Mouse (Mus musculus) retina, postnatal 7 days (tissue): Measurements from ENCODE around the gene Add2.

Experiments used
- DNase-seq: peaks from one replicate; pipeline ENCODE4 v3.0.0-alpha.2; 2012; ENCODE audit warnings: low read depth, low spot score

The Add2 gene

DNA sequence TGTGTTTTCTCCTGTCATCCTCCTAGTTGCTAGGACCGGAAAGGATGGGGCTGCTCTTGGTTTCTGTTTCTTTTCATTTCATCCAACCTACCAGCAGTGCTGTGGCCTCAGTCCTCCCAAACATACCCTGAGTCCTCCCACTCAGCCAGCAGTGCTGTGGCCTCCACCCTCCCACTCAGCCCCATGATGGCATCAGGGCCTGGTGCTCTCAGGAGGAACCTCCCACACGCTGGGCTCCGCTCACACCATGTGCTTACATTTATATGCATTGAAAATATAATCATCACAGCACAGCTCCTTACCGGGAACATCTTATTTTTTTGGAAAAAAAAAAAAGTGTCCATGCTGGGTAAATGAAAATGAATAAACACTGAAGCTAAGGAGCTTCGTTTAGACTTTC is 20.0 kb downstream of the Add2 start:
- DNase-seq, result no peak

DNA sequence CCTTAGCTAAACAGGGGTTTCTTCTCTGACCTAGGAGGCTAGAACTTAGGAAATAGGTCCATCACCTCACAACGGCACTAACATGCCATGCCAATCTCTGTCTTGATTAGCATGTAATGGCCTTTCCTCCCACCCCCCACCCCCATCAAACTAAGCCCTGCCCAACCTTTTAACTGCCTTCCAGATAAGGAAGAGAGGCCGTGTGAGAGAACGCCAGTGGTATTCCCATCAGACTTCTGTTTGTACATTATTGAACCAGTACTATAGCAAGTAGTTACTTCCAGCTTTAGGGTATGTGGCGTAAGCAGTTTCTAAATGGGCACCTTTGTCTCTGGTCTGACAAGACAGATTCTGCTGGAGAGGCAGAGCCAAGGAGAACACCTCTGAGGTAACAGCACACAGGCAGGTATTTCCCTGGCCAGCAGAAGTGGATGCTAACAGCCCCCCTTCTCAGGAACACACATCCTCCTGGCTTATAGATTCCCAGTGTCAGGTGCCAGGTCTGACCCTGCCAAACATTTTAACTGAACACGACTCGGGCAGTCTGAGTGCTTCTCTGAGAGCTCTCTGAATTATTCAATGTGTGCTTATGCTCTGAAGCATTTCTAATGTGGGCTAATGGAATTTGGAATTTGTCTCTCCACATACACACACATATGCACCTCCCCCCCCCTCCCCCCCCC is 22.2 kb downstream of the Add2 start:
- no peak for DNase-seq

DNA sequence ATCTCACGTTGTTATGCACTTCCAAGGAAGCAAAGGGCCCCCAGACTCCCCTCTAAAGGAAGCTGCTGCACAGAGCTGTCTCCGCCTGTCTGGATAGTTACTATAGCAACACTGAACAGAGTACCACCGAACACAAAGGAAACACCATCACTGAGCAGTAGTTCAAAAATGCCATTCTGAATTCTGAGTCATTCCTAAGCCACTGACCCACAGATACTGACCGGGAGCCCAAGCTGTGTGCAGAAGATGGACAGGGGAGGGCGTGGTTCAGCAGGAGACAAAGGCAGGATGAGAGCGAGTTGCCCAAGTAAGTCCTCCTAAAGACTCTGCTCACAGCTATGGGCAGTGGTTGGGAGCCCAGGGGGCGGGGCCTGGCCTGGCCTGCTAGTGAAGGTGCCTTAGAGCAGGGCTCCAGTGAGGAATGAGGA is 23.6 kb downstream of the Add2 start:
- no peak for DNase-seq

DNA sequence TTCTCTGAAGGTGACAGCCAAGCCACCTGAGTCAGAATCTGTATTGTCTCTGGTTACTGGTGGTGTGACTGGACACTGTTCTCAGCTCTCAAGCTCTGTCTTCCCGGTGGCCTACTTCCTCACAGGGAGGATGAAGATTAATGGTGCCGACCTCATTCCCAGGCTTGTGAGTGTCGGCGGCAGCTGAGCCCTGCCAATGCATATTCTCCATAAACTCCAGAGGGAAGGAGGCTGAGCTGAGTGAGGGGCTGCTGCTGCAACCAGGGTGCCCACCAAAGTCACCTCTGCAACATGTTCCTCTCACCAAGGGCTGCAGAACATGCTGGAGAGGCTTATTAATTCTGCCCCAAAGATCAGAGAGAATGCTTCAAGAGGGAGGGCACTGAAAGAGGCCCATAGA is 24.1 kb downstream of the Add2 start:
- no peak for DNase-seq

DNA sequence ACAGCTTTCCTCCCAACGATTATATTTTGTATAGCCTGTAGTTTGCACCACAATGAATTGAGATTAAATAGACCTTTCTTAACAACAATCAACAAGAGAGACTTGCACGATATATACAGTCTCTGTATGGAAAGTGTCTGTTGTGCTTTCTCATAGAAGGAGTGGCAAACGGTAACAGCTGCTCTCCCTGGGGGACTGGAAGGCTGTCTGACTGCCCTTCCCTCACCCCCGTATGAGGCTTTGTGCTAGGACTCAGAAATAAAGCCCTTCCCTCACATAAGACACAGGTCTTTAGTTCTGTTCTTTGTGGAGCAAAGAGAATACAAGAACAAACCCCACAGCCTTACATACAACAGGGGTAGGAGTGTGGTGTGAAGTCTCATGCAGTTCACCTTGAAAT is 24.6 kb downstream of the Add2 start:
- no peak for DNase-seq

DNA sequence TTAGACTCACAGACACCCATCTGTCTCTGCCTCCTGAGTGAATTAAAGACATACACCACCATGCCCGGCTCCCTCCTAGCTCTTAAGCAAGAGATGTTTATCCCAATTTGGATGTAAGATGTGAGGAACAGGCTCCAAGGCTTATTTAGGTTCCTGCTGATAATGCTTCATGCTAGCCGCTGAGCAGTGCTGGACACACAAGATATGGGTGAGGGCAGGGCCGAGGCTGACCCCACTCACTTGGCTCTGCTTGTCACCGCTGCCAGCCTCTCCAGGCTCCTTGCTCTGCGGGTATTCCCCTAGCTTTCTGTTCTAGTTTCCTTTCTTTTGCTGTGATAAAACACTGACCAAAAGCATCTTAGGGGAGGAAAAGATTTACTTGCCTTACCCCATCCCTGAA is 25.1 kb downstream of the Add2 start:
- no peak for DNase-seq

DNA sequence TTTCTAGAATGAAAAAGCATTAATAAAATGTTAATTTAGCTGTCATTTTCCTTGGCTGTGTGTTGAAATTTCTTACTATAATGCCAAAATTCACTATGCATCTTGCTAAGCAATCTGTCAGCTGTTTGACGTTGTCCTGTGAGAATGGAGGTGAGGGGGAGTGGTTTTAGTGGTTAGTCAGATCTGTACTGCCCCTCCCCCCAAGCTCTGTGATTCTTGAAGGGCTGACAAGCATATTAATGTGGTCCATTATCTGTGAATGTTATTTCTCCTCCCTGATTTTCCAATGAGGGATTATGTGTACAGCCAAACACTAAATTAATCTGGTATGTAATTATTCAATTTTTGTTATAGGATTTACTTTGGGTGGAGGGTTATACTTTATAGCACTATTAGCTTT is 30.0 kb downstream of the Add2 start:
- DNase-seq, result no peak

DNA sequence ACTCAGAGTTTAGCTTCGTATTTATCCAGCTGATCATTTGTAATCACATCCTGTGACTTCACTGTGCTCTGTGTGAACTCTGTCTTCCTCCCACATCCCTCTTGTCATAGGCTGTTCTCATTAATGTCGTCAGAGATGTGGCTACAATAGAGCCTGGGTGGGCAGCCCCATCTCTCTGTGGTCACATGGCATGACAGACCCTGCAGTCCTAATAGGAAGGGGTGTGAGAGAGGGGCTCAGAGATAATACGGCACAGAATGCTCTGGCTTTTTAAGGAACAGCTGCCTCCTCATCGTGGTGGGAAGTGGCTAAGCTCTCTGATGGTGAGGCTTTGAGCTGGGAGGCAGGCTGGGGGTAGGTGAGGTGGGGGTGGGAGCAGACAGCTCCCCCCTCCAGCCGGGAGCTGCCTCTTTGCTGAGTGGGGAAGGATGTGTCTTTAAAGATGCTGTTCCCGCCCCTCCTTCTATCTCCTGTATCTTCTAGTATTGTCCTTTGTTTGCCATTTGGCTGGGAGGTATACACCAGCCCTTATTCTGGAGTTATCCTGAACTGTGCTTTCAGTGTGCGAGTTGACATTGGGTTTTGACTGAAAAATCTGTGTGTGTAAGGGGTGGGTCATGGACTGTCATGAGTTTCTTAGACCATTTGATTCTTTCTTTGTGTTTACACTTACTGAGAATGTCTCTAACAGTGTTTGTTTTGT is 30.8 kb downstream of the Add2 start:
- DNase-seq, result no peak

DNA sequence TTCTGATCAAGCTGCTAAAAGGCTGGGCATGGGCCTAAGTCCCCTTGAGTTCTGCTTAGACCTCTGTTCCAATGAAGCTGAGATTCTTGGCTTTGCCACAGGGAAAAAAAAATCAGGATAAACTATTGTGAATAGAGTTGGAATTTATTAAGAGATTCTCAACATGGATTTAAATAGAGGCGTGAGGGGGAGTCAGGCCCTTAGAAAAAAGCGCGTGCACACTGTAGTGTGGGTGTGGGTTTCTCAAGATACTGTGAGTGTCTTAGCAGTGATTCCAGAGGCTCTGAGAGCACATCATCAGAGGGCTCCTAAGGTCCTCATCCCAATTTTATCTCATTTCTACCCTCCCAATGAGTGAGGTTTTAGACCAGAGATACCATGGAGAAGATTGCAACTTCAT is 31.7 kb downstream of the Add2 start:
- no peak for DNase-seq

DNA sequence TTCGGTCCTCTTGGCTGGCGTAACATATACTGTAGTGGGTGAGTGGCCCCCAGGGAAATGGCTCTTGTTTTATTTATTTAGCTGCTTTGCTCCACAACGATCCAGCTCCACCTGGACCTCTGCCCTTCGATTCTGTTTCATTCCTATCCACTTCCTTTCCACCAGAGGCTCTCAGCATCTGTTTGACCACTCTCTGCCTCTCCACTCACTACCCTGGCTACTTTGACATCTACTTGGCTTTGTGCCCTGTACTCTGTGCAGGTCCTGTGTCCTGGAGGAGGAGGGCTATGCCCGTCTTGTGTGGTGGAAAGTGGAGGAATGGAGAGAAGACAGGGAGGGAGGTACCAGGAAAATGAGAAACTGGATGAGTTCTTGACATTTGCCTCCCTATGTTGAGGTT is 33.7 kb downstream of the Add2 start:
- no peak for DNase-seq

DNA sequence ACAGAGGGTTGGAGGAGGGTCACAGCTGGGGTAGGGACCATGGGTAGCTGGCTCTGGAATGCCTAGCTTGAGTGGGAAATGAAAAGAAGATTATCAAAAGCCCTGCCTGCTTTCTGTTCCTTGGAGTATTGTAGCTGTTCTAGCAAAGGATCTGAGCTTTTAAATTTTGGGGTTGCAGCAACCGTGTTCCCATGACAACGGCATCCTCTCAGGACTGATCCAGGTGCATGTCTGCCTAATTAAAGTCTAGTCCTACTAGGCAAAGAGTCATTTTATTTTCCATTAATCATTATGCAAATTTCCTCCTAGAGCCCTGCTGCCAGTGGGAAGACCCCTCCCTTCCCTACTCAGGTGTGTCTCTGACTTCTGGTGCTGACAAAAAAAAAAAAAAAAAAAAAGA is 34.2 kb downstream of the Add2 start:
- DNase-seq, result no peak

DNA sequence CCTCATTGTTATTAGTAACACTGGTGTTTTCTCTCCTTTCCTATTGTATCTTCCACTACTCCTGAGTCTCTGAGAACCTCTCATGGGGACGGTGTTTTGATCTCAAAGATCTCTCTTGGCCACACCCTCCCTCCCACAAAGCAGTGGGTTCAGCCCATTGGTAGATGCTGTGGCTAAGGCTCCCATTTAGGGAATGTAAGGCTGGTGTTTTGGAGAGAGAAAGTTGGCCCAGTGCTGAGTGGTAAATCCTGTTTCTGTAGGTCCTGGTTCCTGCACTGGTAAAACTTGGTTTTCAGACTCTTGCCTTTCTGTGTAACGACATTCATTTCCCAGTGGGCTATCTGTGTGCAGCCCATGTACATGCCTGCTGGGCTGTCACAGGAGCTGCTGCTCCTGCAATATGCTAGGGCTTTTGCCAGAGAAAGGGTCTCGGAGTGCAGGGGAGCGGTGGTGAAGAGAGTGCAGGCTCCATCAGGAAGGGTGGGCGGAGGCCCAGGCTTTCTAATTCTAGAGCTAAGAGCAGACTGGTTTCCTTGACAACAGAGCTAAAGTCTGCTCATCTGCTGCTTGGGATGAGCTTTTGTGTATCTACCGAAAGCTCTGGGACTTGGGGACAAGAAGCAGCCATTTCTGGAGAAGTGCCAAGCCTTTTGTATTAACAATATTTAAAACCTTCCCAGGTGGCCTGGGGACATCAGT is 36.0 kb downstream of the Add2 start:
- DNase-seq, result no peak

DNA sequence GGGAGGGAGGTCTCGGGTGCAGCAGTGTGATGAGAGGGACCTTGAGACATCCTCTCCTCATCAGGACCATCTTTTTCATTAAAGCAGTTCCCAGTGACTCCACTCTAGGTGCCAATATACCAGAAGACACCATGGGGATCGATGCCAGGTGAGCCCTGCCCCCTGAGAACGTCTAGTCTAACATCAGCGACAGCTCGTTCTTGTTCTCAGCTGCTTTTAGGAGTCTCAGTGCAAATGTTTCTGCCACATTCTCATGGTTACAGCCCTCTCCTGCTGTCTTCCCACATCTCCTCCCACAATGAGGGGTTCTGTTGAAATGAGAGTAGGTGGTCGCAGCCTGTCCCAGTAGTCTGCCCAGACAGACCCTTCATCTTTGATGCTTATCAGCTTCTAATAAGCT is 38.2 kb downstream of the Add2 start:
- no peak for DNase-seq

DNA sequence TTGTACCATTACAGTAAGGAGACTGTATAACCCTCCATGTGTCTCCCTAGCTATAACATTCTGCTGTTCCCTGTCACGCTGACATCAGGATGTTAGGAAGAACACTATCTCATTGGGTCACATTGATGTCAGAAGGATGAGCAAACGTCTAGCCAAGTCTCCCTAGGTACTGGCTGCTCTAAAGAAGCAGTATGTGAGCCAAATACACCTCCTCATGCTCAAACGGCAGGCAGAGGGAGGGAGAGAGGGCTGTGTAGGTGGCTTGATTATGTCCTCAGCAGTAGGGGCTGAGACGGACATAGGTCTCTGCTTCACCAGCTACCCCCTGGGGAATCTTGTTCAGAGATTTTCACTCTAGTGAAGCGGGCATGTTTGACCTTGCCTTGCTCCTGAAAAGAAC is 38.7 kb downstream of the Add2 start:
- DNase-seq, result no peak

DNA sequence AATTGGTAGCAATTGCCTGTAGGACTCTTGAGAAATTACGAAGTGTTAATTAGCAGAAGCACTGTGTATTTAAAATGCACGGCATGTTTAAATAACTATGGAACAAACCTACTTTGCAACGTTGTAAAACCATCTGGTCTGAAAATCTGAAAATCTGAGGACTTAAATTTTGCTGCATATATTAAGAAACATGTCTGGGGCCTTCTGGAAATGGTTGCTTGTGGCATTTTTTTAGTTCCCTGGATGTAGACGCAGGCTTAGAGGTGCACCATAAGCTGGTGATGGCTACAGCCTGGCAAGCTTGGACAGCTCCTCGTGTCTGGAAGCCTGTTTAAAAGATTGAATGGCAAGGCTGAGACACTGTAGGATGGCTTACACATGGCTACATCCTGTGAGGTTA is 40.5 kb downstream of the Add2 start:
- DNase-seq, result no peak

DNA sequence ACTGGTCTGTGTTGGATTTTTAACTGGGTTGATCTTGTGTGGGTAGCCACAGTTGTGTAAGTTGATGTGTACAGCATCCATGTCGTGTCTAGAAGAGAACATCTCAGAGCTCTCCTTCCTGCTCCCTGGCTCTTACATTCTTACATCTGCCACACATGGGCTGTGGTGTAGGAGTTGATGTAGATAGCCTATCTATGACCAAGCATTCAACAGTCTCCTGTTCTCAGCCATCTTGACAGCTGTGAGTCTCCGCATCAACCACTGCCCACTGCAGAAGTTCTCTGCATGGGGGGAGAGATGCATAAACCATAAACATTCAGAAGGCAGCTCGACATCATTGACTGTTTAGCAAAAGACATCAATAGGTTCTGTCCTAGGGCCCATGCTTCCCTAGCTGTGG is 41.4 kb downstream of the Add2 start:
- DNase-seq, result no peak

DNA sequence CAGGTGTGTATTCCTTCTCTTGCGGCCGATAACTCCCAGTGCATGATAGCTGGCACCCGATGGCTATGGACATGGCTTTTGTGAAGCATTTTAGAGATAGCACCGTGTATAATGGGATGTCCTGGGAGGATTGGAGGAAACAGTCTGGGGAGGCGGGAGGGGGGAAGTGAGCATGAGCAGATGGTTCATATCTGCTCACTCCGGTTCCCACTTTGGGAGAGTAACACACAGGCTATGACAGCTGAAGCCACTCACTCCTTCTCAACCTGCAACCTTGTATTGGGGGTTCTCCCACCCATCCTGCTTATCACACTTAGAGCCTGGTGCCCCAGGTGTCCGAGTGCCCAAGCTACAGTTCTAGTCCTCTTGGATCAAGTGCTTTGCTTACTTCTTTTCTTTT is 41.8 kb downstream of the Add2 start:
- DNase-seq, result no peak

DNA sequence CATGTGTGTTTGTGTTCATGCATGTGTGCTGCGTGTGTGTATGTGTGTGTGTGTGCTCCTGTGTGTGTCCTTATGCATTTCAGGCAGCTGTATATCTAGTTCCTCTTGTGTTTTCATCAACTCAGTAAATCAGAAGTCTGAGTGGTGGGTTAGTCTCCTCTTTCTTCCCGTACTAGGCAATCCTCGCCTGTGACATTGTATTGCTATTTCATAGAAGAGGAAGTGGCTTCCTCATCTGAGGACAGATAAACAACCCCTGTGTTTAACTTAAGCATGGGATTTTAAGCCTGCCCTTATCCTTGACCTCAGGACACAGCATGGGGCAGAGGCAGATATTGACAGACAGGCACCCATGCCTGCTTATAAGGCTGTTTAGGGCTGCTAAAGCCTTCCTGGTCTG is 45.4 kb downstream of the Add2 start:
- no peak for DNase-seq

DNA sequence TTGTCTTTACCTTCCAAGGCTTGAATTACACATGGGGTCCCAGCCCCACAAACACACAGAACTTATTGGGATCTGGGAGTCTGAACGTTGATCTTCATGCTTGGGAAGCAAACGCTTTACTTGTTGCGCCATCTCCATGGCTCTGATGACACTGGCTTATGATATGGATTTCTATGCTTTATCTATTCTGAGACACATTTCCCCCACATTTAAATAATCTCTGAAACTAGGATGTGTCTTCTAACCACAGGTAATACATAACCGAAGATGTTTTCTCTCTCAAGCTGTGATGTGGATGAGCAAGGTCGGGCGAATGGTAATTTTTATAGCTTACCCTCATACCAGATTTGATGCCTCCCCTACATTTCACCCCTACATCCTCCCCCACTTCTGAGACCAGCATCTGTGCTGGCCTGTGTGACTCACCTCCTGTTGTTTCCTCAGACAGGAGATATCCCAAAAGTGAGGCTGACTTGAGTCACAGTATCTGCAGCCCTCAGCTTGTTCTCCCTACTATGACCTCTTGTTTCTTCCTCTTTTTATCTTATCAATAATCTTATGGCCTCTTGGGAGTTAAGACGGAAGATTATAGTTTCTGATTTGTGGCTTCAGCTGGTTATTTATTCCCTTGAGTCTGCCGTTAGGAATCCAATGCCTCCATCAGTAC is 46.2 kb downstream of the Add2 start:
- DNase-seq, result no peak

DNA sequence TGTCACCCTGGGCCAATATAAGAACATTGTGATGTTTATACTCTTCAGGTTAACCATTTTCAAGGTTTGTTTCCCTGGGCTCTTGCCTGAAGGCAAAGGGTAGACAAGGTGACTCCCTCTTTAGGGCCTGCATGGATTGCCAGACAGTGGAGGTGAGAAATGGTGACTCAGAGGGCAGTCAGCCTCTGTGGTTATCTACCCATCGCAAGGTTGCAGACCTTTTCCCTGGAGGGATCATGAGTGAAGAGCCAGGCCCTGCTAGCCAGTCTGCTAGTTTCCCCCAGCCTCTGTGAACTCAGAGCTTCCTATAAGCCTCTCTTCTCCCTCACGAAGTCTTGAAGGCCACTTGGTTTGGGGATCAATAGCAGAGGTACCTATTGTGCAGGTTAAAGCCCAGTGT is 48.0 kb downstream of the Add2 start:
- DNase-seq, result no peak

DNA sequence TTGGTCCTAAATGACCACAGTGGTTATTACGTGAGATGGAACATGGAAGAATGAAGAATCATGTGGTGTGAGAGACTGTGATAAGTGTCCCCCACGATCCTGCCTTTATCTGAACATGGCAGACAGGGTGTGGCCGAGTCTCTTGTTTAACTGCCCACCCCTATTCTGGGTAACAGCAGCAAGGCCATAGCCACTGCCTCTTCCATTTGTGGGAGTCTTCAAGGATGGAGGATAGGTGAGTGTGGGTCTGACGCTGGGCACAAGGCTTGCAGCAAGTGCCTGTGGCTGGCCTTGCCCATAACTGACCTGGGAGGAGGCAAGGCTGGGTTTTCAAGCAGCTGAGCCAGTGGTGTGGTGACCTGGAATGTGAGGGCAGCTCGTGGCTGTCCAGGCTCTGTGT is 49.4 kb downstream of the Add2 start:
- no peak for DNase-seq

DNA sequence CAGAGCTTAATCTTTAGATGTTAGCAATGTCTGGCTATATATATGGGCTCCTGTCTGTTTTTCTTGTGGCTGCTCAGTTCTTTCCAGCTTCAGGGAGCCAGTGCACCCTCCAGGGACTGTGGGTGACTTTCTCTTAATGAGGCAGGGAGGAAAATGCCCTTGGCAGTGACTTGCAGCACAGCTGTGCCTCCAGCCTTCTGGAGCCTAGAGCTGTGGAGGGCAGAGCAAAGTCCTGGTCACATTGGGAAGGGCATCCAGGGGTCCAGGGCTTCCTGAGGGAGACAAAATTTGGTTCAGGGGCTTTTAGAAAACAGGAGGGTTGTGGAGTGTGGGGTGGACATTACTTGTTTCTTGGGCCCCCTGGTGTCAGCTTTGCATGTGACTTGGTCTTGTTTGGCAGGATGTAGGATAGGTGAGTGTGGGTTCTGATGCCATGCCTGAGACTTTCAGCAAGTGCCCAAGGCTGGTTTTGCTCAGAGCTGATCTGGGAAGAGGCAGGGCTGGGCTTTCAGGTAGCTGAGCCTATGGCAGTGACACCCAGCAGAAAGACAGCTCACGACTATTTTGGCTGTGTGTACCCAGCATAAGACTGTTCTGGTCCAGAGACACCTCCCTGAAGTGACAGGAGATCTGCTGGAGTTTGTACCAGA is 50.0 kb downstream of the Add2 start:
- no peak for DNase-seq
